Mouse (Mus musculus): ENCODE measurements around the gene Gm973.

DNA sequence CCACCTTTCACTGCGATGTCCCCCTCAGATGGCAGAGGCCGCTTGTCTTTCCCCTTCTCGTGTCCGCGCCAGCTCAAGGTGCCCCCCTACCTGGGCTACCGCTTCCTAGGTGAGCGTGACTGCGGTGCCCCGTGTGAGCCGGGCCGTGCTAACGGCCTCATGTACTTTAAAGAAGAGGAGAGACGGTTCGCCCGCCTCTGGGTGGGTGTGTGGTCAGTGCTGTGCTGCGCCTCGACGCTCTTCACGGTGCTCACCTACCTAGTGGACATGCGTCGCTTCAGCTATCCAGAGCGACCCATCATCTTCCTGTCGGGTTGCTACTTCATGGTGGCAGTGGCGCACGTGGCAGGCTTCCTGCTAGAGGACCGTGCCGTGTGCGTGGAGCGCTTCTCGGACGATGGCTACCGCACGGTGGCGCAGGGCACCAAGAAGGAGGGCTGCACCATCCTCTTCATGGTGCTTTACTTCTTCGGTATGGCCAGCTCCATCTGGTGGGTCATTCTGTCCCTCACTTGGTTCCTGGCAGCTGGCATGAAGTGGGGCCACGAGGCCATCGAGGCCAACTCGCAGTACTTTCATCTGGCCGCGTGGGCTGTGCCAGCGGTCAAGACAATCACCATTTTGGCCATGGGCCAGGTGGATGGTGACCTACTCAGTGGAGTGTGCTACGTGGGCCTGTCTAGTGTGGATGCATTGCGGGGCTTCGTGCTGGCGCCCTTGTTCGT is 32.4 kb upstream of the Gm973 start:
- TF ChIP-seq ELF1 (IDR thresholded peaks at IDR 0.05; ENCODE audit: low read depth, low read length) (no peak), ZC3H11A (IDR thresholded peaks at IDR 0.05; ENCODE audit: low read depth, low read length) (no peak), CTCF (IDR thresholded peaks at IDR 0.05 in 2 of 3, conservative IDR thresholded peaks at IDR 0.05 in 1 of 3; ENCODE audit: control insufficient read depth in 1 of 3, insufficient read depth in 1 of 3, low read depth in 2 of 3, low read length in 3 of 3, poor library complexity in 1 of 3, severe bottlenecking in 1 of 3) (peak in 2 of 3 experiments; percentile 34 to 48; a peak in 3 of 6 replicates), POLR2AphosphoS2 (IDR thresholded peaks at IDR 0.05; ENCODE audit: low read length) (no peak), USF1 (IDR thresholded peaks at IDR 0.05; ENCODE audit: low read depth, low read length) (no peak), CHD2 (IDR thresholded peaks at IDR 0.05; ENCODE audit: low read length) (no peak), ZNF384 (IDR thresholded peaks at IDR 0.05; ENCODE audit: low read depth, low read length) (no peak)

Measured in MEL (cell line).